Mouse (Mus musculus): ENCODE measurements around the gene Arhgap10.

Gene Arhgap10

GRCm38 (mm10) chr8:77228688-77229087 is 289.1 kb downstream of the Arhgap10 start:
- DNase-seq (ENCODE audit: low read depth, low spot score): peak; percentile 25

- DNase-seq (ENCODE audit: low read depth, low spot score): peak; percentile 49
These were observed 290.0 kb downstream of the Arhgap10 start for GRCm38 (mm10) chr8:77227742-77228141.

- DNase-seq (ENCODE audit: low read depth, low spot score): no peak
These were observed 294.6 kb downstream of the Arhgap10 start for GRCm38 (mm10) chr8:77223123-77223522.

- DNase-seq (ENCODE audit: low read depth, low spot score): no peak
These were observed 302.6 kb downstream of the Arhgap10 start for GRCm38 (mm10) chr8:77215191-77215590.

GRCm38 (mm10) chr8:77214665-77215064 is 303.1 kb downstream of the Arhgap10 start:
- peak; percentile 87 for DNase-seq (ENCODE audit: low read depth, low spot score)

- DNase-seq (ENCODE audit: low read depth, low spot score): no peak
These were observed 303.8 kb downstream of the Arhgap10 start for GRCm38 (mm10) chr8:77213893-77214464.

- no peak for DNase-seq (ENCODE audit: low read depth, low spot score)
These were observed 308.5 kb downstream of the Arhgap10 start for GRCm38 (mm10) chr8:77209297-77209696.
